Mouse (Mus musculus): ENCODE measurements around the gene Rabepk.

GRCm38 (mm10) chr2:34795426-34795825, 4.3 kb downstream of the Rabepk start:
- TF ChIP-seq CTCF (IDR thresholded peaks at IDR 0.05; ENCODE audit: control insufficient read depth, insufficient read depth, insufficient replicate concordance, low read depth, low read length) (no peak), POLR2A (IDR thresholded peaks at IDR 0.05; ENCODE audit: control insufficient read depth, low read depth, low read length) (no peak)
